13 mouse cellular contexts compared by ENCODE assay signal in genomic region chr13:60057761-60058274, GRCm38 (mm10).
DNase-seq lines count a peak whose midpoint lies in the region; ATAC-seq and TF ChIP-seq lines count a peak whose summit lies in the region.
"Had no signal": no experiment of that assay in that cellular context is flagged by ENCODE, and none has a peak within 500 bp of the region (broad histone marks: within the 10 kb centered on the region; RNA-seq: fewer than 3 reads in every experiment).

No protein-coding gene starts in this region.

- H3K27me3 ChIP-seq in kidney, embryonic 15.5 days, result no peaks in the 10 kb centered on the region
- no peaks in the 10 kb centered on the region for H3K27me3 ChIP-seq in embryonic facial prominence, embryonic 12.5 days
- no peaks in the 10 kb centered on the region for H3K27me3 ChIP-seq in limb, embryonic 14.5 days (ENCODE audit: control insufficient read depth, insufficient read depth, low read length)
- H3K27me3 ChIP-seq: hindbrain, embryonic 12.5 days had no signal

- H3K9ac ChIP-seq in kidney, embryonic 15.5 days, result no peak overlapping the region
- H3K9ac ChIP-seq in embryonic facial prominence, embryonic 12.5 days, result no peak overlapping the region
- H3K9ac ChIP-seq in limb, embryonic 14.5 days (ENCODE audit: low read depth, low read length, severe bottlenecking), result no peak overlapping the region
- H3K9ac ChIP-seq: hindbrain, embryonic 12.5 days; liver, embryonic 12.5 days had no signal

- H3K4me2 ChIP-seq in kidney, embryonic 15.5 days, result peak overlapping the region; percentile 0; the same call in 1 of the 2 replicates
- H3K4me2 ChIP-seq in embryonic facial prominence, embryonic 12.5 days (replicated peaks), result peak overlapping the region; percentile 16; the same call in 1 of the 2 replicates
- no peak overlapping the region for H3K4me2 ChIP-seq in limb, embryonic 14.5 days (replicated peaks; ENCODE audit: low read depth, low read length, severe bottlenecking)
- H3K4me2 ChIP-seq: hindbrain, embryonic 12.5 days; liver, embryonic 12.5 days had no signal

- H3K9me3 ChIP-seq in kidney, embryonic 15.5 days (replicated peaks), result no peaks in the 10 kb centered on the region
- no peaks in the 10 kb centered on the region for H3K9me3 ChIP-seq in embryonic facial prominence, embryonic 12.5 days
- no peaks in the 10 kb centered on the region for H3K9me3 ChIP-seq in limb, embryonic 14.5 days (ENCODE audit: control insufficient read depth, low read length)
- H3K9me3 ChIP-seq: hindbrain, embryonic 12.5 days; liver, embryonic 12.5 days had no signal

- WGBS in kidney, embryonic 15.5 days, result 30% methylated on average over 13 of the region's 13 CpGs
- WGBS in embryonic facial prominence, embryonic 12.5 days, result 17% methylated on average over 13 of the region's 13 CpGs
- WGBS in limb, embryonic 14.5 days, result 12% methylated on average over 13 of the region's 13 CpGs

- H3K4me3 ChIP-seq in kidney, embryonic 15.5 days (replicated peaks), result no peak overlapping the region
- no peak overlapping the region for H3K4me3 ChIP-seq in embryonic facial prominence, embryonic 12.5 days
- no peak overlapping the region for H3K4me3 ChIP-seq in limb, embryonic 14.5 days (replicated peaks; ENCODE audit: low read length)
- H3K4me3 ChIP-seq: hindbrain, embryonic 12.5 days; liver, embryonic 12.5 days had no signal

- ATAC-seq in kidney, embryonic 15.5 days (replicated peaks; ENCODE audit: low FRiP score), result no peak; the same call in 1 of the 2 replicates
- ATAC-seq in embryonic facial prominence, embryonic 12.5 days (ENCODE audit: insufficient number of reproducible peaks, insufficient read depth, low FRiP score, low TSS enrichment), result no peak
- peak; percentile 51; the same call in 1 of the 2 replicates for ATAC-seq in limb, embryonic 14.5 days (ENCODE audit: low FRiP score, low read depth)
- ATAC-seq in CD4-positive, CD25-positive, alpha-beta regulatory T cell, adult 4 months, result no peak
- ATAC-seq: liver, embryonic 12.5 days had no signal

- no peaks in the 10 kb centered on the region for H3K36me3 ChIP-seq in kidney, embryonic 15.5 days
- H3K36me3 ChIP-seq in embryonic facial prominence, embryonic 12.5 days, result no peaks in the 10 kb centered on the region
- no peaks in the 10 kb centered on the region for H3K36me3 ChIP-seq in limb, embryonic 14.5 days (ENCODE audit: control insufficient read depth, insufficient read depth, low read length)
- H3K36me3 ChIP-seq: hindbrain, embryonic 12.5 days; liver, embryonic 12.5 days had no signal

- TF ChIP-seq POLR2A in brain, embryonic 14.5 days (IDR thresholded peaks at IDR 0.05; ENCODE audit: borderline replicate concordance, extremely low read depth, insufficient read depth, insufficient read length, poor library complexity, severe bottlenecking), result no peak
- no peak for TF ChIP-seq POLR2A in limb, embryonic 14.5 days (IDR thresholded peaks at IDR 0.05; ENCODE audit: borderline replicate concordance, extremely low read depth, insufficient read depth, insufficient read length)

- DNase-seq in kidney, postnatal 25 days, result no peak
- DNase-seq in brain, embryonic 14.5 days (ENCODE audit: low read depth), result peak; percentile 62
- DNase-seq in limb, embryonic 14.5 days (ENCODE audit: low spot score), result peak; percentile 62
- DNase-seq in yolk sac, embryonic 10.5 days (ENCODE audit: low spot score), result no peak
- no peak for DNase-seq in cerebellum, adult 9-11 months
- DNase-seq: cerebellum, adult 18-20 months; layer of hippocampus, adult 9-11 months; thymus, postnatal 14 days had no signal

- H3K4me1 ChIP-seq in kidney, embryonic 15.5 days, result peaks cover 12% of the 10 kb centered on the region
- H3K4me1 ChIP-seq in embryonic facial prominence, embryonic 12.5 days, result peaks cover 18% of the 10 kb centered on the region
- peaks cover 17% of the 10 kb centered on the region for H3K4me1 ChIP-seq in limb, embryonic 14.5 days (ENCODE audit: control insufficient read depth, insufficient read depth, low read length)
- H3K4me1 ChIP-seq: liver, embryonic 12.5 days had no signal

- TF ChIP-seq CTCF in brain, embryonic 14.5 days (IDR thresholded peaks at IDR 0.05; ENCODE audit: borderline replicate concordance, extremely low read depth, insufficient read depth, insufficient read length), result no peak

- H3K27ac ChIP-seq in kidney, embryonic 15.5 days, result 0 out of 2 replicates have a peak overlapping the region, but pooled peaks have one; percentile 27
- 0 out of 2 replicates have a peak overlapping the region, but pooled peaks have one; percentile 6 for H3K27ac ChIP-seq in embryonic facial prominence, embryonic 12.5 days
- H3K27ac ChIP-seq in limb, embryonic 14.5 days (replicated peaks; ENCODE audit: low read depth, low read length), result no peak overlapping the region
- H3K27ac ChIP-seq: hindbrain, embryonic 12.5 days; liver, embryonic 12.5 days had no signal

Comparison
In these comparisons a context has a peak if more than half of its experiments do, and no peak if none do; other contexts are left out.
1. DNase-seq: peak in brain, embryonic 14.5 days (single experiment) and limb, embryonic 14.5 days (single experiment); none in kidney, postnatal 25 days (0 of 2), yolk sac, embryonic 10.5 days (single experiment) and cerebellum, adult 9-11 months (single experiment).